Mouse (Mus musculus) bone marrow macrophage, adult 2 months (primary cell): Measurements from ENCODE around the gene Fgfr2.

Source experiments
- CTCF ChIP-seq: IDR thresholded peaks from 2 replicates; pipeline ENCODE4 v1.5.1; 2012; ENCODE audit warnings: low read depth, mild to moderate bottlenecking, low read length, moderate library complexity
- POLR2A ChIP-seq: IDR thresholded peaks from 2 replicates; pipeline ENCODE4 v1.6.1; 2012; ENCODE audit warnings: mild to moderate bottlenecking, low read depth, low read length, borderline replicate concordance

DNA sequence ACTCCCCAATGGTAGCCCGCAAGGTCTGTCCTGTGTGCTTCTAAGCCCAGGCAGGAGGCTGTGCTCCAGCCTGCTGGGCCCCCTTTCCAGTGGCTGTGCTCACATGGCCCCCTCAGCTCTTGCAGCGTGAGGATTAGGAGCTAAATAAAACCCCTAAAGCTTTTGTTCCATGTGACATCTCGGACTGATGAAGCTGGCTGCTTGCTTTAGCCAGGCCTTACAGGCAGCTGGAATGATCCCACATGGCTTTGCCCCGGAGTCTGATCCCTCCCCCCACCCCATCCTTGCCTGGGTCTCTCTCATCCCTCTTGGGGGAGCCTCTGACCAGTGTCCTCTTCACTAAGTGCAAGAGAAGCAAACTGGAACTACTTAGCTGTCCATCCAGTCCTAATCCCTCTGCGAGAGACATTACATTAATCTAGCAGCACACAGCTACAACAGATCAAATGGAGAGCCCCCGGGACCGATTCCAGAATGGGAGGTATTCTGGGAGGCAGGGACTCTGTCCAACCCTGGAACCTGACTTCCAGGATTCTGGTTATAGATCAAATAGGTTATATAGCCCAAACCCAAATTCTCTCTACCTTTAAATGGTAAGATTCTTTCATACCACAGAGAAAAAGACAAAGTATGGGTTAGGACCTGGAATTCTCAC lies 107.6 kb downstream of the Fgfr2 start:
- TF ChIP-seq CTCF = no peak
- no peak for TF ChIP-seq POLR2A
